Mouse (Mus musculus): ENCODE results near the gene Gucd1.
"Not testable (repeated sequence)": the region's sequence is repeated elsewhere in the genome, so short reads cannot be mapped to it uniquely, and the experiment has no call there.

Gene Gucd1

GRCm38 (mm10) chr10:75534934-75535333 lies 17.2 kb upstream of the Gucd1 start:
- DNase-seq = no peak

- no peak for DNase-seq
These were observed 16.4 kb upstream of the Gucd1 start for GRCm38 (mm10) chr10:75534216-75534615.

- DNase-seq = no peak
These were observed 13.8 kb upstream of the Gucd1 start for GRCm38 (mm10) chr10:75531532-75532090.

- no peak for DNase-seq
These were observed 12.6 kb upstream of the Gucd1 start for GRCm38 (mm10) chr10:75530322-75530721.

- DNase-seq = not testable (repeated sequence)
These were observed 7.7 kb upstream of the Gucd1 start for GRCm38 (mm10) chr10:75525450-75525849.

- no peak for DNase-seq
These were observed 3.9 kb upstream of the Gucd1 start for GRCm38 (mm10) chr10:75521643-75522042.

GRCm38 (mm10) chr10:75520581-75520980 lies 2.8 kb upstream of the Gucd1 start:
- no peak for DNase-seq

- peak; percentile 97 for DNase-seq
These were observed 557 bp downstream of the Gucd1 start, which contains the start of gene Snrpd3 for GRCm38 (mm10) chr10:75517073-75517757. Gene Snrpd3 (plus strand): TSS chr10:75517551.

GRCm38 (mm10) chr10:75516724-75517072 lies 1.1 kb downstream of the Gucd1 start:
- no peak for DNase-seq

GRCm38 (mm10) chr10:75516038-75516723 lies 1.6 kb downstream of the Gucd1 start:
- no peak for DNase-seq

GRCm38 (mm10) chr10:75515216-75516037 lies 2.3 kb downstream of the Gucd1 start:
- no peak for DNase-seq

GRCm38 (mm10) chr10:75514361-75514760 lies 3.4 kb downstream of the Gucd1 start:
- DNase-seq = no peak

- no peak for DNase-seq
These were observed 4.3 kb downstream of the Gucd1 start for GRCm38 (mm10) chr10:75513306-75514067.

- DNase-seq = no peak
These were observed 5.0 kb downstream of the Gucd1 start for GRCm38 (mm10) chr10:75512796-75513195.

GRCm38 (mm10) chr10:75511897-75512296 lies 5.9 kb downstream of the Gucd1 start:
- no peak for DNase-seq

- no peak for DNase-seq
These were observed 6.7 kb downstream of the Gucd1 start for GRCm38 (mm10) chr10:75511060-75511459.

- no peak for DNase-seq
These were observed 7.3 kb downstream of the Gucd1 start for GRCm38 (mm10) chr10:75510446-75510845.

GRCm38 (mm10) chr10:75505928-75506327 lies 11.8 kb downstream of the Gucd1 start:
- DNase-seq = not testable (repeated sequence)

GRCm38 (mm10) chr10:75505130-75505495 lies 12.7 kb downstream of the Gucd1 start:
- DNase-seq = no peak

- DNase-seq = peak; percentile 67
These were observed 13.3 kb downstream of the Gucd1 start for GRCm38 (mm10) chr10:75504234-75505129.

GRCm38 (mm10) chr10:75503692-75504091 lies 14.1 kb downstream of the Gucd1 start:
- no peak for DNase-seq

Data from lung, postnatal 36 days (tissue).